Mouse (Mus musculus): ENCODE measurements at regions not wholly inside any gene's neighbourhood (a gene's known extent, or its start where the extent isn't known, plus 50 kb on each side); places are given as distances from the start of the nearest gene placed in this dataset.

DNA sequence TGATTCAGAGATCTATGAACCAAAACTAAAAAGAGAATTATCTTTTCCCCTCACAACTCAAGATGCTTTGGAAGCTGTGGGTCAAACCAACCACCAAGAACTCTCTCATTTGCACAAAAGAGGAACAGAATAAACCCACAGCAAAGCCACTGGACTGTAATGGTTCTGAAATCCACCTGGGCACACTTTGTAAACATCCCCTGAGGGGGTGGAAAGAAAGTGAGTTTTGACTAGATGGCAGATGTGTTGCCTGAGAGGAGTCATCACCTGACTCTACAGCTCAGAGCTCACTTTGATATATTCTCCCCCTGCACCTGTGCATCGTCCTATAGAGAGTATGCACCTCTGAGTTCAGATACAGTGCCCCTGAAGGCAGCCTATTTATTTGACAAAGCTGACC is 588.2 kb downstream of the Insc start:
- H3K9me3 ChIP-seq = no peaks in the 10 kb centered on the region
- no peak overlapping the region for H3K9ac ChIP-seq (replicated peaks)
- H3K4me1 ChIP-seq = no peaks in the 10 kb centered on the region
- H3K36me3 ChIP-seq = no peaks in the 10 kb centered on the region
- no peak overlapping the region for H3K27ac ChIP-seq (replicated peaks)
- no peak overlapping the region for H3K4me2 ChIP-seq (replicated peaks)
- ATAC-seq (replicated peaks) = no peak
- no peaks in the 10 kb centered on the region for H3K27me3 ChIP-seq
- H3K4me3 ChIP-seq = no peak overlapping the region
- 91% methylated on average over 1 of the region's 1 CpGs for WGBS

DNA sequence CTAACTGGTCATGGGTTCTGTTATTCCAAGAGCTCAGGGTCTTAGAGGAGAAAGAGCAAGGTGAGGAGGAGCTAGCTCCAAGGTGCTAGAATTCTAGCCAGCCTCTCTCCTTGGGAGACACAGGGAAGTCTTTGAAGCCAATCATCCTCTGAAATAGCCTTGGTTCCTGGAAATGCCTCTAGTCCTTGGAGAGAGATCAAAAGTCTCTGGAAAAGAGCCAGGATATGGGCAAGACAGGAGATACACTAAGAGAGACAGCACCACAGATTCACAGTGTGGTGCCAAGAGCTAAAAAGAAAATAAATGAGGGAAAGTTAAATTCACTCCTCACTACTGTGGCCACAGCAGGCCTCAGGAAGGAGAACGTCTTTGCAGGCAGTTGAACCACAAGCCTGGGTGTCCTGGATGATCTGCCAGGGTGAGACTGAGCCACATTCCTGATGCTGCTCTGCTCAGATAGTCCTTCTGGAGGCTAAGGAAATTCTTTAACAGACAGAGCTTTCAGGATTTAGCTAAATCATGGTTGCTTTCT is 589.6 kb downstream of the Insc start:
- H3K4me1 ChIP-seq = no peaks in the 10 kb centered on the region
- 81% methylated on average over 1 of the region's 1 CpGs for WGBS
- no peak overlapping the region for H3K4me2 ChIP-seq (replicated peaks)
- no peaks in the 10 kb centered on the region for H3K36me3 ChIP-seq
- H3K9ac ChIP-seq (replicated peaks) = no peak overlapping the region
- no peaks in the 10 kb centered on the region for H3K27me3 ChIP-seq
- no peak for ATAC-seq (replicated peaks)
- no peaks in the 10 kb centered on the region for H3K9me3 ChIP-seq
- no peak overlapping the region for H3K4me3 ChIP-seq
- H3K27ac ChIP-seq (replicated peaks) = no peak overlapping the region

DNA sequence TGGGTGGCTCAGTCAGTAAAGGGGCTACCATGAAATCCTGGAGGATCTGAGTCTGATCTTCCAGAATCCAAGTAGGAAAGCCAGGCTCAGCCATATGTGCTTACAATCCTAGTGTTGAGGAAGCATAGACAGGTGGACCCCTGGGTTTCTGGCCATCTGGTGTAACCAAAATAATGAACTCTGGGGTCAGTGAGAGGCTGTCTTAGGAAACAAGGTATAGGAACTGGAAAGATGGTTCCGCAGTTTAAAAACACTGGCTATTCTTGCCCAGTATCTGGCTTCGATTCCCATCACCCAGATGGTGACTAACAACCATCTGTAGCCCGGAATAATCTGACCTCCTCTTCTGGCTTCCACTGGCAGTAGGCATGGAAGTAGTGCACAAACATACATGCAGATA is 591.6 kb downstream of the Insc start:
- no peak for ATAC-seq (replicated peaks)
- Histone ChIP-seq H3K27ac (replicated peaks) (no peak overlapping the region), H3K4me2 (replicated peaks) (no peak overlapping the region), H3K9me3 (no peaks in the 10 kb centered on the region), H3K27me3 (no peaks in the 10 kb centered on the region), H3K9ac (replicated peaks) (no peak overlapping the region), H3K4me3 (no peak overlapping the region), H3K36me3 (no peaks in the 10 kb centered on the region), H3K4me1 (peaks cover 2% of the 10 kb centered on the region)
- 90% methylated on average over 3 of the region's 3 CpGs for WGBS

DNA sequence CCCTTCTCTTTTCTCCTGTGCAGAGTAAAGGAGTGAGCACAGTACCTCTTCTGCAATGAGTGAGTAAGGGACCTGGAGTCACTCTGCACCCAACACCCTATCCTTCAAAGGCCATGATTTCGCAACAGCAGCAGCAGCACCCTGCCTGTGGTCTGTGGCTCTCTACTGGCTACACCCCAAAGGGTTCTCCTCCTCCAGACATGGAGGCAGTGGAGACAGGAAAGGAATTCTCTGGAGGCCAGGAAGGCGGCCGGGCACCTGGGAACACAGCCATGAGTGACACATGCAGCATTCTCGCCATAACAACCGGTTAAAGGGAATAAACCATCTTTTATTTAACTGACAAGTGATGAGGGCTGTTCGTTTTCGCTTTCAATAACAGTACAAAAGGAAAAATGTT is 596.7 kb downstream of the Insc start:
- Histone ChIP-seq H3K4me1 (peaks cover 7% of the 10 kb centered on the region), H3K9me3 (no peaks in the 10 kb centered on the region), H3K27ac (replicated peaks) (no peak overlapping the region), H3K27me3 (no peaks in the 10 kb centered on the region), H3K36me3 (no peaks in the 10 kb centered on the region), H3K9ac (replicated peaks) (no peak overlapping the region), H3K4me3 (no peak overlapping the region), H3K4me2 (replicated peaks) (no peak overlapping the region)
- 29% methylated on average over 7 of the region's 7 CpGs for WGBS
- ATAC-seq (replicated peaks) = no peak

DNA sequence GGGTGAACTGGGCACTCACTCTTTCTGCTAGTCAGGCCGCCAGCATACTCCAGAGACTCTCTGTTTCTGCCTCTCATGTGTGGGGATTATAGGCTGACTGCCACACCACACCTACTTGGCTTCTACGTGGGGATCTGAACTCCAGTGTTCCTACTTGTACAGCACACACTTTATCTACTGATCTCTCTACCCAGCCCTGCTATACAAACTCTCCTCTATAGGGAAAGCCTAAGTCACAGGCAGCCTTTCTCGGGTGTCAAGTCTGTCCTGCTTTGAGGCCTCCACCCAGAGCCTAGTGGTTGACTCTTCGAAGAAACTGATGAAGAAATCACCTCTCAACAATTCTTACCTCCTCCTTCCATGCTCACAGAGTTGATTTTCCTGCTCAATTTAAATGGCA is 597.5 kb downstream of the Insc start:
- WGBS = 72% methylated on average over 4 of the region's 4 CpGs

DNA sequence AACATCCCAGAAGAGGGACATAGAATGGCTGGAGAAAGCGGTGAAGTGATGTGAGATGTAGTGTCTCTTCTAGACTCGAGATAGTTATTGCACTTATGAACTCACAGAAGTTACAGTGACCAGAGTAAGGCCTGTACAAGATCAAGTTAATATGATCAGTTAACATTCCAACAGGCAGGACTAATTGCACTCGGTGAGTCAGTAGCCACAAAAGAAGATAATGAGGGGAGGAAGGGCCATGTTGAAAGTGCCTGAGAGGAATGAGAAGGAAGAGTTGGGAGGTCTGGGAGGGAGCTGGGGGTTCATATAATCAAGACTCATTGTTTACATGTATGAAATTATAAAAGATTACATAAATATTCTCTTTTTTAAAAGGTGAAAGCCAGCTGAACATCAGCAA is 602.3 kb downstream of the Insc start:
- WGBS = 76% methylated on average over 3 of the region's 3 CpGs
- no peaks in the 10 kb centered on the region for H3K4me1 ChIP-seq
- H3K27ac ChIP-seq (replicated peaks) = no peak overlapping the region
- no peaks in the 10 kb centered on the region for H3K36me3 ChIP-seq
- H3K4me3 ChIP-seq = no peak overlapping the region
- no peak overlapping the region for H3K9ac ChIP-seq (replicated peaks)
- ATAC-seq (replicated peaks) = no peak
- H3K9me3 ChIP-seq = no peaks in the 10 kb centered on the region
- no peak overlapping the region for H3K4me2 ChIP-seq (replicated peaks)
- H3K27me3 ChIP-seq = no peaks in the 10 kb centered on the region

More for the DNA sequence above, 597.5 kb downstream of the Insc start:
- Histone ChIP-seq H3K27ac (replicated peaks) (no peak overlapping the region), H3K9me3 (no peaks in the 10 kb centered on the region), H3K4me2 (replicated peaks) (no peak overlapping the region), H3K9ac (replicated peaks) (no peak overlapping the region), H3K4me1 (peaks cover 7% of the 10 kb centered on the region), H3K27me3 (no peaks in the 10 kb centered on the region), H3K36me3 (no peaks in the 10 kb centered on the region), H3K4me3 (no peak overlapping the region)
- no peak for ATAC-seq (replicated peaks)

DNA sequence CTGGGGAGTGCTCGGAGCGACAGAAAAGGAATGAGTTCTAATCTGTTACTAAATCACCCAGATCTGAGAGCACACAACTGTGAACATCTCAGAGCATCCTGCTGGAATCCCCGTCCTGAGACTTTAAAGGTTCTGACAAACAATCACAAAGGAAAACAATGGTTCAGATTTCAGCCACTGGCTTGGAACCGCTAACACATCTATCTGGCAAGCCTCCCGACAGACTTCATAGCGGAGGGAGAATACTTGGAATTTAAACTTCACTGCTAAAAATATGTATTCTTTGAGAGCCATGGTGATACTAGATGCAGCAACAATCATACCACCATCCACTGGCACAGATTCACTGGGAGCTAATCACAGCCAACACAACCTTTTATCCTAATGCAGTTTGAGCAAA is 615.2 kb downstream of the Insc start:
- 82% methylated on average over 6 of the region's 6 CpGs for WGBS
- no peak overlapping the region for H3K4me2 ChIP-seq (replicated peaks)
- no peak overlapping the region for H3K27ac ChIP-seq (replicated peaks)
- no peak for ATAC-seq (replicated peaks)
- H3K9me3 ChIP-seq = no peaks in the 10 kb centered on the region
- H3K36me3 ChIP-seq = no peaks in the 10 kb centered on the region
- no peaks in the 10 kb centered on the region for H3K27me3 ChIP-seq
- no peaks in the 10 kb centered on the region for H3K4me1 ChIP-seq
- no peak overlapping the region for H3K9ac ChIP-seq (replicated peaks)
- no peak overlapping the region for H3K4me3 ChIP-seq

DNA sequence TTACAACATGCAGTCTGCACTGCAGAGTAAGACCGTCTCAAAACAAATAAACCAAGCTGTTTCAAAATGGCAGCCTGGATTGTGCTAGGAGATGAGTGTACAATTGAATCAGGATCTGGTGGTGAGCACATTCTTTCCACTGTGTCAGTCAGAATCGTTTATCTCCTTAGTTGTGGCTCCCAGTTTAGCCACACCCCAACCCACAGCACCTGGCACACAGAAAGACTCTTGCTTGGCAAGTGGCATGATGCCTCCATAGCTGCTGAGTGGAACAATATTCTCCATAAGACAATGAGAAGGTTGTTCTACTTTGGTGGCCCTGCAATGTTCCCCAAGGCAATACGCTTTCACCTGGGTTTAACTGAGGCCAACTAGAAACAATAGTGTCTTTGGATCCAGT is 616.6 kb downstream of the Insc start:
- H3K4me2 ChIP-seq (replicated peaks) = no peak overlapping the region
- H3K27me3 ChIP-seq = no peaks in the 10 kb centered on the region
- no peak overlapping the region for H3K27ac ChIP-seq (replicated peaks)
- ATAC-seq (replicated peaks) = no peak
- H3K4me1 ChIP-seq = no peaks in the 10 kb centered on the region
- no peaks in the 10 kb centered on the region for H3K36me3 ChIP-seq
- H3K9me3 ChIP-seq = no peaks in the 10 kb centered on the region
- no peak overlapping the region for H3K9ac ChIP-seq (replicated peaks)
- H3K4me3 ChIP-seq = no peak overlapping the region
- WGBS = 83% methylated on average over 3 of the region's 3 CpGs

DNA sequence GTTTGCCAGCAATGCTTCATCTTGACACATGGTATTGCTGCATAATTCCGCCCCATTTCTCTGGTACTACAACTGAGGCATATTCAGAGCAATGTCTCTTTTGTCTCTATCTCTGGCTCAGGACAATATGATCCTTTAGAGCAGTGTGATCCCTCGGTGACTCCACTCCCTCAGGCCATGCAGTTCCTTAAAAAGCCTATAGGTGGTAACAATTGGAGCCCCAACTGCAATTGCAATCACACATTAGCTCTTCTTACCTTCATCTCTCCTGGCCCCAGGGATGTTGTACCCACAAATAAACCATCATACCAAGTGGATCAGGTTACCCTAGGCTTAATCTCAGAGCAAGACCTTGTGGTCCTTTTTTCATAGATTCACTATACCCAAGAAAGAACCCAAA is 618.6 kb downstream of the Insc start:
- Histone ChIP-seq H3K4me3 (no peak overlapping the region), H3K4me1 (no peaks in the 10 kb centered on the region), H3K4me2 (replicated peaks) (no peak overlapping the region), H3K27ac (replicated peaks) (no peak overlapping the region), H3K36me3 (no peaks in the 10 kb centered on the region), H3K27me3 (no peaks in the 10 kb centered on the region; the same call in 1 of the 2 replicates), H3K9me3 (no peaks in the 10 kb centered on the region), H3K9ac (replicated peaks) (no peak overlapping the region)
- whole genome bisulfite sequencing = 83% methylated on average over 2 of the region's 2 CpGs
- no peak for ATAC-seq (replicated peaks)

DNA sequence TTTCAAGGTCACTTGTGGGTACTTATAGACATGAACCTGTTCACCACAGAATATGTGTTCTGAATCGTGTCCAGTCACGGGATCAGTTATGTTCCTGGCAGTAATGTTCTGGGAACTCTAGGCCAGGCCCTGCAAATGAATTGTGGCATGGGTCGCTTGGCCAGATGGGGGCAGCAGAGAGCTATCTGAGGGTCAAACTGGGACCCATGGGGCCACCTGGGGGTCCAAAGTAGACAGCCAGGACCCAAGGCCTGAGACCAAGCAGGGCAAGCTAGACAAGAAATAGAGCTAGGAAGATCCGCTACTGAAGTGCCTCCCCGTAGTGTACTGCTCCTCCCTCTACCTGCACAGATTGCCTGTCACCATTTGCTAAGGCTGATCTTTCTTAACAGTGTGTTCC is 623.4 kb downstream of the Insc start:
- Histone ChIP-seq H3K4me3 (no peak overlapping the region), H3K36me3 (no peaks in the 10 kb centered on the region), H3K27ac (replicated peaks) (no peak overlapping the region), H3K4me2 (replicated peaks) (no peak overlapping the region), H3K9ac (replicated peaks) (no peak overlapping the region), H3K27me3 (no peaks in the 10 kb centered on the region; the same call in 1 of the 2 replicates), H3K4me1 (peaks cover 13% of the 10 kb centered on the region), H3K9me3 (no peaks in the 10 kb centered on the region)
- no peak; the same call in 1 of the 2 replicates for ATAC-seq (replicated peaks)
- WGBS = 34% methylated on average over 5 of the region's 5 CpGs

DNA sequence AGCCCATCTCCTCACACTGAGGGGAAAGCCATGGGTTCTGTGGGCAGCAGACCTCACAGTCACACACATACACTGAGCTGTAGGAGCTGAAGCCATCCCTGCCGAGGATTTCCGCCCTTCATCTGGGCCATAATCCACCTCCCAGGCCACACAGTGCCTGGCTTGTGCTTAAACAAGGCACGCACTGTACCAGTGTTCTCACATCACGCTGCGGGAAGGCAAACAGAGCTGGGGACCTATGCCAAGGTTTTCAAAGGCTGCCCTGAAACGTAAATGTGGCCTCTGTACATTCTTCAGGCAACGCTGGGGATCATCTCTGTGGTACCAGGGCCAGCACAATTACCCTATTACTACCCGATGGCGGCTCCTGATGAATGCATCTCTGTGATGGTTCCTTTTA is 627.6 kb downstream of the Insc start:
- peak; percentile 71 for ATAC-seq (replicated peaks)
- Histone ChIP-seq H3K4me1 (peaks cover 13% of the 10 kb centered on the region), H3K4me3 (no peak overlapping the region), H3K4me2 (replicated peaks) (no peak overlapping the region), H3K27me3 (no peaks in the 10 kb centered on the region), H3K9me3 (no peaks in the 10 kb centered on the region), H3K27ac (replicated peaks) (no peak overlapping the region), H3K9ac (replicated peaks) (no peak overlapping the region), H3K36me3 (no peaks in the 10 kb centered on the region)
- WGBS = 23% methylated on average over 9 of the region's 9 CpGs

DNA sequence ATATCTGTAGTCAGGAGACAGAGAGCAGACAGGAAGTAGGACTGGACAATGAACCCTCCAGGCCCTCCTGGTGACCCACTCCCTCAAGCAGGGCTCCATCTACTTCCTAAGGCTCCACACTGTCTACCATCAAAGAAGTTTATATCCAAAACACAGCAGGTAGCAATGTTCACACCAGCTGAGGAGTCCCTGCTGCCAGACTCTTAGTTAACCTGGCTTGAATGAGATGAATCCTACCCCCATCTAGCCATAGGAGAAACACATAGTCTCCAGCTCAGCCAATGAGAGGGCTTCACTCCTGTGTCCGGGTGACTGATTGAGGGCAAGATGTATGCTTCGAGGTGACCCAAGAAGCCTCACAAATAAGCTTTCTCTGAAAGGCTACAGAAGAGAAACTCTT is 629.4 kb downstream of the Insc start:
- H3K27me3 ChIP-seq = no peaks in the 10 kb centered on the region
- WGBS = 76% methylated on average over 2 of the region's 2 CpGs
- H3K36me3 ChIP-seq = no peaks in the 10 kb centered on the region
- no peak overlapping the region for H3K9ac ChIP-seq (replicated peaks)
- H3K27ac ChIP-seq (replicated peaks) = no peak overlapping the region
- H3K9me3 ChIP-seq = no peaks in the 10 kb centered on the region
- H3K4me1 ChIP-seq = peaks cover 13% of the 10 kb centered on the region
- no peak for ATAC-seq (replicated peaks)
- no peak overlapping the region for H3K4me2 ChIP-seq (replicated peaks)
- no peak overlapping the region for H3K4me3 ChIP-seq

DNA sequence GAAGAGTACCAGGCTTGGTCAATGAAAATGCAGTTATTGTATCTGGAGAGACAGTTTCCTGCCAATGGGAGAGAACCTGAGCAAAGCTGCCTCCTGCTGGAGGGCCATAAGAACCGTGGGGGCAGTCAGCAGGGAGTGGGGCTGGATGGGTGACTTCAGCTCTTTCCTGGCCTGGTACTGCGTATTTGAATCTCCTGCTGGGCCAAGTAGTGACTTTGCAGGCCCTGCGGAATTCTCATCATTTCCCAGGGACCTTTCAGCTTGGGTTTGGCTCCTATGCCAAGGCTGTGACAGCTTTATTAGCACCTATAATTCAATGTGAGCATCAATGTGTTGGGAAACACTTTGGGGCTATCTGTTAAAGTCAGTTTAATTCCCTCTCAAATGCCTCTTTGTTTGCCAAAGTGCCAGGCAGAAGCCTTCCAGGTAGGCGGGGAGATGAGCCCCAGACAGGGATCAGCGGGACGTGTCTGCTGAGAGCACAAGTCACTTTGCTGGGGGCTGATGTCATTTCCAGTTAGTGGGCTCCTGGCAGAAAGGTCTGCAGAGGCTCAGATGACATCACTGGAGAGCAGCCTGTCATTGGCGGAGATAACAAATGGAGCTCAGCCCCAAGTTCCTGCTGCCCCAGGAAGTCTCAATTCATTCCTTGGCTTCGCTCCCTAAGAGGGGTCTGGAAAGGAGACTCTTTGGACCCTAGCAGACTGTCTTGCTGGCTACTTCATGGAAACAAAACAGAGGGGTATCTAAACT is 630.5 kb downstream of the Insc start:
- Histone ChIP-seq H3K4me1 (peaks cover 5% of the 10 kb centered on the region), H3K9me3 (no peaks in the 10 kb centered on the region), H3K36me3 (no peaks in the 10 kb centered on the region), H3K9ac (replicated peaks) (no peak overlapping the region), H3K4me3 (no peak overlapping the region), H3K4me2 (replicated peaks) (no peak overlapping the region), H3K27me3 (no peaks in the 10 kb centered on the region), H3K27ac (replicated peaks) (no peak overlapping the region)
- no peak for ATAC-seq (replicated peaks)
- 77% methylated on average over 8 of the region's 8 CpGs for WGBS
